Mouse (Mus musculus) heart, embryonic 15.5 days (tissue): Measurements from ENCODE around the gene Spg21. TPM values are rescaled to one million over a fixed set of nuclear protein-coding genes. Genes with fewer than 3 reads are reported as not detected.
A peak's percentile ranks its signal among the peaks of the same experiment; 100 is the strongest.

Experiments used
- ATAC-seq: fragments of 200-750 bp; cut with Nextera tagmentation; replicated peaks from 2 replicates; pipeline ENCODE4 v1.8.0; 2017; ENCODE audit warnings: low read depth, moderate TSS enrichment; ENCODE audit not compliant: insufficient number of reproducible peaks, insufficient read depth, low FRiP score
- H3K27ac ChIP-seq: fragments of 300-500 bp; sonication (generic); 2 replicates; pipeline ENCODE4 v1.5.1; 2015; ENCODE audit warnings: mild to moderate bottlenecking, inconsistent platforms
- H3K27me3 ChIP-seq: fragments of 300-500 bp; sonication (generic); 2 replicates; pipeline ENCODE4 v1.6.1; 2015; ENCODE audit warnings: inconsistent platforms
- H3K36me3 ChIP-seq: fragments of 300-500 bp; sonication (generic); 2 replicates; pipeline ENCODE4 v1.6.1; 2015; ENCODE audit warnings: mild to moderate bottlenecking, inconsistent platforms
- H3K4me1 ChIP-seq: fragments of 300-500 bp; sonication (generic); replicated peaks from 2 replicates; pipeline ENCODE4 v1.6.1; 2015; ENCODE audit warnings: inconsistent platforms
- H3K4me2 ChIP-seq: fragments of 300-500 bp; sonication (generic); 2 replicates; pipeline ENCODE4 v1.6.1; 2015; ENCODE audit warnings: inconsistent platforms, mild to moderate bottlenecking, moderate library complexity
- H3K4me3 ChIP-seq: fragments of 300-500 bp; sonication (generic); 2 replicates; pipeline ENCODE4 v1.5.1; 2015; ENCODE audit warnings: mild to moderate bottlenecking, inconsistent platforms
- H3K9ac ChIP-seq: fragments of 300-500 bp; sonication (generic); 2 replicates; pipeline ENCODE4 v1.6.1; 2015; ENCODE audit warnings: mild to moderate bottlenecking, inconsistent platforms
- H3K9me3 ChIP-seq: fragments of 300-500 bp; sonication (generic); replicated peaks from 2 replicates; pipeline ENCODE4 v1.6.1; 2016; ENCODE audit warnings: inconsistent platforms
- WGBS: fragments of 180-500 bp; shearing (Covaris S2); methylation state at CpG from one replicate; pipeline ENCODE4 v1.1.7; 2015; ENCODE audit warnings: mixed read lengths; 5-methylcytosine and 5-hydroxymethylcytosine counted together
- polyA plus RNA-seq: library from polyadenylated mRNA; unstranded; fragments of >200 nt; fragmentation: Nextera tagmentation; extraction: Ambion mirVana; gene quantifications from 2 replicates; pipeline ENCODE4 v1.2.1, GENCODE M21; 2015

Spg21 gene
- 52.9 and 62.7 TPM in 2 replicates for polyA plus RNA-seq

- Histone ChIP-seq H3K9ac (peak within 1 kb of the TSS; percentile 87), H3K36me3 (peaks cover 8% of the 10 kb centered on the region; the same call in 1 of the 2 replicates), H3K4me2 (peak within 1 kb of the TSS; percentile 76), H3K27me3 (no peaks in the 10 kb centered on the region), H3K27ac (peak within 1 kb of the TSS; percentile 88), H3K9me3 (no peaks in the 10 kb centered on the region), H3K4me1 (peaks cover 16% of the 10 kb centered on the region), H3K4me3 (peak within 1 kb of the TSS; percentile 93)
- under 1% methylated on average over 53 of the region's 53 CpGs for WGBS
- ATAC-seq: peak; percentile 94
These were observed at the start of gene Spg21 for GRCm38 (mm10) chr9:65460732-65461442. Gene Spg21, plus strand, starts transcription at chr9:65460947.

GRCm38 (mm10) chr9:65411326-65411725, 49.4 kb upstream of the Spg21 start:
- no peak for ATAC-seq
- H3K4me1 ChIP-seq: no peaks in the 10 kb centered on the region
- no peak overlapping the region for H3K27ac ChIP-seq
- H3K4me3 ChIP-seq: no peak overlapping the region
- H3K9me3 ChIP-seq: no peaks in the 10 kb centered on the region
- H3K9ac ChIP-seq: no peak overlapping the region
- no peak overlapping the region for H3K4me2 ChIP-seq
- no peaks in the 10 kb centered on the region for H3K27me3 ChIP-seq
- 64% methylated on average over 3 of the region's 3 CpGs for WGBS
- no peaks in the 10 kb centered on the region for H3K36me3 ChIP-seq

GRCm38 (mm10) chr9:65417738-65418137, 43.0 kb upstream of the Spg21 start:
- no peak overlapping the region for H3K27ac ChIP-seq
- no peak for ATAC-seq
- no peak overlapping the region for H3K4me3 ChIP-seq
- H3K9ac ChIP-seq: no peak overlapping the region
- H3K9me3 ChIP-seq: no peaks in the 10 kb centered on the region
- no peak overlapping the region for H3K4me2 ChIP-seq
- H3K27me3 ChIP-seq: no peaks in the 10 kb centered on the region
- H3K4me1 ChIP-seq: no peaks in the 10 kb centered on the region
- WGBS: 31% methylated on average over 3 of the region's 3 CpGs
- H3K36me3 ChIP-seq: no peaks in the 10 kb centered on the region

GRCm38 (mm10) chr9:65419633-65420032, 41.1 kb upstream of the Spg21 start:
- H3K4me3 ChIP-seq: no peak overlapping the region
- no peak overlapping the region for H3K9ac ChIP-seq
- no peaks in the 10 kb centered on the region for H3K9me3 ChIP-seq
- H3K36me3 ChIP-seq: no peaks in the 10 kb centered on the region
- H3K27ac ChIP-seq: no peak overlapping the region
- no peak overlapping the region for H3K4me2 ChIP-seq
- H3K27me3 ChIP-seq: no peaks in the 10 kb centered on the region
- ATAC-seq: no peak
- 70% methylated on average over 3 of the region's 3 CpGs for WGBS
- H3K4me1 ChIP-seq: no peaks in the 10 kb centered on the region

- Histone ChIP-seq H3K27ac (no peak within 1 kb of the TSS), H3K9me3 (no peaks in the 10 kb centered on the region)
These were observed 37.8 kb upstream of the Spg21 start, which contains the start of gene Slc51b for GRCm38 (mm10) chr9:65422760-65423501. Gene Slc51b, minus strand, starts transcription at chr9:65422955.

GRCm38 (mm10) chr9:65424393-65424792, 36.4 kb upstream of the Spg21 start:
- Histone ChIP-seq H3K27me3 (no peaks in the 10 kb centered on the region), H3K4me1 (no peaks in the 10 kb centered on the region), H3K4me2 (no peak overlapping the region), H3K27ac (no peak overlapping the region), H3K4me3 (no peak overlapping the region), H3K9me3 (no peaks in the 10 kb centered on the region), H3K9ac (no peak overlapping the region), H3K36me3 (no peaks in the 10 kb centered on the region)
- WGBS: 28% methylated on average over 3 of the region's 3 CpGs
- ATAC-seq: no peak

More at GRCm38 (mm10) chr9:65422760-65423501, 37.8 kb upstream of the Spg21 start, which contains the start of gene Slc51b:
- no peaks in the 10 kb centered on the region for H3K36me3 ChIP-seq
- no peak within 1 kb of the TSS for H3K4me2 ChIP-seq
- H3K4me3 ChIP-seq: no peak within 1 kb of the TSS
- no peaks in the 10 kb centered on the region for H3K4me1 ChIP-seq
- H3K9ac ChIP-seq: no peak within 1 kb of the TSS
- no peaks in the 10 kb centered on the region for H3K27me3 ChIP-seq
- 71% methylated on average over 11 of the region's 11 CpGs for WGBS
- ATAC-seq: no peak

- WGBS: 62% methylated on average over 2 of the region's 2 CpGs
- H3K36me3 ChIP-seq: no peaks in the 10 kb centered on the region
- no peak overlapping the region for H3K27ac ChIP-seq
- no peaks in the 10 kb centered on the region for H3K27me3 ChIP-seq
- H3K4me3 ChIP-seq: no peak overlapping the region
- ATAC-seq: no peak
- no peak overlapping the region for H3K4me2 ChIP-seq
- H3K4me1 ChIP-seq: no peaks in the 10 kb centered on the region
- H3K9me3 ChIP-seq: no peaks in the 10 kb centered on the region
- H3K9ac ChIP-seq: no peak overlapping the region
These were observed 33.2 kb upstream of the Spg21 start for GRCm38 (mm10) chr9:65427511-65427910.

- Histone ChIP-seq H3K4me1 (no peaks in the 10 kb centered on the region), H3K4me2 (no peak overlapping the region)
- no peak for ATAC-seq
These were observed 32.7 kb upstream of the Spg21 start for GRCm38 (mm10) chr9:65428003-65428402.

GRCm38 (mm10) chr9:65430401-65430800, 30.3 kb upstream of the Spg21 start:
- no peak overlapping the region for H3K4me3 ChIP-seq
- no peak overlapping the region for H3K27ac ChIP-seq
- no peaks in the 10 kb centered on the region for H3K4me1 ChIP-seq
- no peaks in the 10 kb centered on the region for H3K9me3 ChIP-seq
- H3K9ac ChIP-seq: no peak overlapping the region
- H3K36me3 ChIP-seq: no peaks in the 10 kb centered on the region
- no peak for ATAC-seq
- no peak overlapping the region for H3K4me2 ChIP-seq
- H3K27me3 ChIP-seq: no peaks in the 10 kb centered on the region

More at GRCm38 (mm10) chr9:65428003-65428402, 32.7 kb upstream of the Spg21 start:
- no peak overlapping the region for H3K4me3 ChIP-seq
- no peaks in the 10 kb centered on the region for H3K27me3 ChIP-seq
- 83% methylated on average over 5 of the region's 5 CpGs for WGBS
- H3K36me3 ChIP-seq: no peaks in the 10 kb centered on the region
- no peaks in the 10 kb centered on the region for H3K9me3 ChIP-seq
- H3K27ac ChIP-seq: no peak overlapping the region
- no peak overlapping the region for H3K9ac ChIP-seq

- Histone ChIP-seq H3K36me3 (no peaks in the 10 kb centered on the region), H3K27ac (no peak overlapping the region), H3K4me2 (no peak overlapping the region), H3K9ac (no peak overlapping the region), H3K4me3 (no peak overlapping the region), H3K4me1 (no peaks in the 10 kb centered on the region), H3K9me3 (no peaks in the 10 kb centered on the region), H3K27me3 (no peaks in the 10 kb centered on the region)
- 90% methylated on average over 5 of the region's 5 CpGs for WGBS
- no peak for ATAC-seq
These were observed 29.8 kb upstream of the Spg21 start for GRCm38 (mm10) chr9:65430921-65431320.

GRCm38 (mm10) chr9:65432236-65432635, 28.5 kb upstream of the Spg21 start:
- 0 out of 2 replicates have a peak, but pooled peaks have one; percentile 23 for ATAC-seq
- Histone ChIP-seq H3K27me3 (no peaks in the 10 kb centered on the region), H3K9me3 (no peaks in the 10 kb centered on the region), H3K4me1 (peaks cover 4% of the 10 kb centered on the region; the same call in 1 of the 2 replicates), H3K36me3 (no peaks in the 10 kb centered on the region), H3K9ac (no peak overlapping the region), H3K4me3 (no peak overlapping the region), H3K4me2 (no peak overlapping the region), H3K27ac (no peak overlapping the region)
- 5% methylated on average over 3 of the region's 3 CpGs for WGBS
